Mouse (Mus musculus): ENCODE measurements around the gene Gm21985. TPM values are rescaled to one million over a fixed set of nuclear protein-coding genes. Genes with fewer than 3 reads are reported as not detected.

Gene Gm21985
- polyA plus RNA-seq, 1 experiment from 2014 or later, result not detected

DNA sequence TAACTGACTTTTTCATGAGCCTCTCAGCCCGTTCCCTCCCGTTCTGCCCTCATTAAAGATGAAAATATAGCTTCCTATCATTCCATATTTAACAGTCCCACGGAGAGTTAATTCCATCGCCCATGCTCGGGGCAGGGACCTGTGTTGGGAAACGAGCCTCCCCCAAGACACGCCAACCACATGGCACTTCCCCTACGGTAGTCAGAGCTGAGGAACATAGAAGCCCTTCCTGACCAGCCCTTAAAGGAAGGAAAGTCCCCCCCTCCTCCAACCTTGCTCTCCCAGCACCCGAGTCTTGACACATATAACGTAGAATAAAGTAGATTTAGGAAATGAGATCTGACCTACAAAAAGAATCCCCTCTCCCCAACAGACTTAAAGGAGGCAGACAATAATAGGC lies 18.8 kb upstream of the Gm21985 start:
- Histone ChIP-seq H3K27ac (no peak overlapping the region), H3K36me3 (replicated peaks) (peaks cover 42% of the 10 kb centered on the region), H3K4me3 (no peak overlapping the region), H3K9me3 (no peaks in the 10 kb centered on the region), H3K27me3 (ENCODE audit: poor library complexity, severe bottlenecking) (no peaks in the 10 kb centered on the region), H3K4me1 (peaks cover 8% of the 10 kb centered on the region)
- 87% methylated on average over 10 of the region's 10 CpGs for WGBS
- DNase-seq (ENCODE audit: extremely low spot score, low spot score), result no peak

DNA sequence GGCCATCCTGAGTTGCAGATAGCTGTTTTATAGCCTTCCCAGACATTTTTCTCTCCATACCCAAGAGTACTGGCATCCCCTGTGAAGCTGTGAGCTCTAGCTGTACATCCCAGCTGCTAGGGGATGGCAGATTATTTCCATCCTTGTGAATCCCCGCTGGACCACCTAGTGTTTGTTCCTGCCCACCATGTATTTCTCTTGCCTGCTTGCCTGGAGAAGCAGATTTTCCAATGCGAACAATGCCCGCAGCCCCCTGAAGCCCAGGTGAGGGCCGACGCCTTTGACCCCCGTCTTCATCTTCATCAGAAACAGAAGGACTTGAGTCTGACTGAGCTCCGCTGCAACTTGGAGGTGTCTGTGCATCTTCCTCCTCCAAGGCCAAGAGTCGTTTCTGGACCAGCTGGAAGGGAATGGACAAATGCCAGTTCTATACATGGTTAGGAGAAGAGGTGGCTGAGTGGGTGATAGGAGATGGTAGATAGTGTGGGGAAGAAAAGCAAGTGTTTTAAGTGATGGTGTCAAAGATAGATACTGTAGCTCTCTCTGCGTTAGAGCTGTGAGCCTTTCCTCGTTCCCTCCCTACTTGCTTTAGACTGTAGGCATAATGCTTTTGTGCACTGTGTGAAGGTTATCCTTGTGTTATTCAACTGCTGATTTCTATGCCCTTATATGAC lies 16.2 kb upstream of the Gm21985 start:
- Histone ChIP-seq H3K9me3 (no peaks in the 10 kb centered on the region), H3K27ac (no peak overlapping the region), H3K27me3 (ENCODE audit: poor library complexity, severe bottlenecking) (no peaks in the 10 kb centered on the region), H3K4me1 (peaks cover 4% of the 10 kb centered on the region), H3K4me3 (no peak overlapping the region), H3K36me3 (replicated peaks) (peaks cover 19% of the 10 kb centered on the region)
- DNase-seq (ENCODE audit: extremely low spot score, low spot score), result no peak
- WGBS, result 89% methylated on average over 10 of the region's 10 CpGs

DNA sequence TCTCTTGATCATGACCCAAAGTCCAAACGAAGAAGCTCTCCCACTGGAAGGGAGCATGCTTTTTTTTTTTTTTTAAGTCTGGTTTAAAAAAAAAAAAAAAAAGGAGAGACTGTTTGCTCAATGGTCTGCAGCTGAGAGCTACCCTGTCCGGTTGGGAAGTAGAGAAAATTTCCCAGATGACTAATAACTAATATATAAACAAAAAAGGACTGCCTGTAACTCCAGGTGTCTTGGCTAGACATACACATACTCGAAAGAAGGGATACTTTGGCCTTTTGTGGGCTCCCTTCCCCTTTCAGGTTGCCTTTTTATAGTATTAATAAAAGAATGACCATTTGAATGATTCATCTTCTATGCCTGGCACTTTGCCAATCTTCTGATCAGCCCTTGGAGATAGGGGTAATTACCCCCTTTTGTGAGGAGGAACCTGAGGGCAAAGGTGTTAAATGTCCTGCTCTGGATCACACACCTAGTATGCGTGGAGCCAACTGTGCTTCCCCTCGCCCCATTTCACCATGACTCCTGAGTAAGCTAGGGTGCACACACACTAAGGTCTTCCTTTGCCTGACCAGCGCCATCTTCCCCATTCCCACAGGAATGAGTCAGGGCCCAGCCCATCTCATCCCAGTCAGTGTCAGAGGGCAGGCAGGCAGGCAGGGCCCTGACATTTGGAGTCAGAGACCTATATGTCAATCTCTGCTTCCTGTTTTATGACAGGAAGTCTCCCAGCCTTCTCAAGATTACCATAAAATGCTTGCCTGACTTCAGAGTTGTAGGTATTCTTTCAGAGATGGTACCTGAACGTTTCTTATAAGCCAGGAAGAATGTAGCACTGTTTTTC lies 11.2 kb upstream of the Gm21985 start:
- no peak for DNase-seq (ENCODE audit: extremely low spot score, low spot score)
- 79% methylated on average over 7 of the region's 7 CpGs for WGBS

DNA sequence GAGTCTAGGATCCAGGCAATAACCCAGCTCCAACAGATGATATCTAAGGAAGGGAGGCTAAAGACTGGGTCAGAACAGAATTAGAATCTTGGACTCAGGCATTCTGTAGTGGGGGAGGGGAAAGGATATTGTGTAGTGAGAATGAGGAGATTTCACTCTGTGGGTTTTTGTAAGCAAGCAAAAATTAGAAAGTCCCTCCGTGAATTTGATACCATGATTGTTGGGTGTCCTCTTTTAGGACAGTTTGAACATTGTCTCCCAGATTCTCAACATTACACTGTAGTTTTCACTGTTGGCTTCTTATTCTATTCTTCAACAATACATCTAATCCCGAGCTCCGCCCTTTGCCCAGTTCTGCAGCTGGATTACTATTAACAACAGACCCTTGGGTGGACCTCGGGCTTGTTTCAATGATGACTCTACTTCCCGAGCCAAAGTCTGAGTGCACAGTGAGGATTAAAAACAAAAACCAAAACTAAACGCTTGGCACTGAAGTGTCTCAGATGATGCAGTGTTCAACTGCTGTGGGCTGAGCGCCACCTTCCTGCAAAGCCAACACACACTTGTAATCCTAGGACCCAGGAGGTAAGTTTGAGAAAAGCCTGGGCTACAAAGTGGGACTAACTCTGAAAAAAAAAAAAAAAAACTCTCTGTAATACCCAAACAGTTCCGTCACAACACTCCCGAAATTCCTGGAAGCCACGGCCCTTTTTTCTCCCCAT lies 6.7 kb upstream of the Gm21985 start, which contains the start of gene Nutm1:
Gene Nutm1 (minus strand): TSS at position 51 of the 722 bp plus-strand sequence.
- Histone ChIP-seq H3K27ac (no peak within 1 kb of the TSS), H3K27me3 (ENCODE audit: poor library complexity, severe bottlenecking) (no peaks in the 10 kb centered on the region), H3K36me3 (replicated peaks) (peaks cover 4% of the 10 kb centered on the region; the same call in 1 of the 2 replicates), H3K4me1 (peaks cover 11% of the 10 kb centered on the region), H3K4me3 (no peak within 1 kb of the TSS), H3K9me3 (no peaks in the 10 kb centered on the region)
- no peak for DNase-seq (ENCODE audit: extremely low spot score, low spot score)
- 75% methylated on average over 10 of the region's 10 CpGs for WGBS

More for the DNA sequence above, 11.2 kb upstream of the Gm21985 start:
- H3K27ac ChIP-seq, result no peak overlapping the region
- no peaks in the 10 kb centered on the region for H3K36me3 ChIP-seq (replicated peaks)
- H3K9me3 ChIP-seq, result no peaks in the 10 kb centered on the region
- H3K4me3 ChIP-seq, result no peak overlapping the region
- H3K27me3 ChIP-seq (ENCODE audit: poor library complexity, severe bottlenecking), result no peaks in the 10 kb centered on the region
- peaks cover 4% of the 10 kb centered on the region for H3K4me1 ChIP-seq

GRCm38 (mm10) chr2:112261748-112262653 lies 4.1 kb upstream of the Gm21985 start, which contains the start of gene Nop10:
Nop10 (plus strand) TSS chr2:112261926.
- Histone ChIP-seq H3K27me3 (ENCODE audit: poor library complexity, severe bottlenecking) (no peaks in the 10 kb centered on the region), H3K4me1 (peaks cover 31% of the 10 kb centered on the region), H3K4me3 (peak within 1 kb of the TSS; percentile 64), H3K36me3 (replicated peaks) (peaks cover 4% of the 10 kb centered on the region; the same call in 1 of the 2 replicates), H3K27ac (peak within 1 kb of the TSS; percentile 84), H3K9me3 (no peaks in the 10 kb centered on the region)
- whole genome bisulfite sequencing, result under 1% methylated on average over 36 of the region's 36 CpGs
- peak; percentile 82 for DNase-seq (ENCODE audit: extremely low spot score, low spot score)

- peak overlapping the region; percentile 84 for H3K27ac ChIP-seq
- peak overlapping the region; percentile 64 for H3K4me3 ChIP-seq
- H3K27me3 ChIP-seq (ENCODE audit: poor library complexity, severe bottlenecking), result no peaks in the 10 kb centered on the region
- H3K4me1 ChIP-seq, result peaks cover 37% of the 10 kb centered on the region
- 44% methylated on average over 4 of the region's 4 CpGs for WGBS
- H3K9me3 ChIP-seq, result no peaks in the 10 kb centered on the region
- no peak for DNase-seq (ENCODE audit: extremely low spot score, low spot score)
- peaks cover 4% of the 10 kb centered on the region; the same call in 1 of the 2 replicates for H3K36me3 ChIP-seq (replicated peaks)
Measured at GRCm38 (mm10) chr2:112262779-112263295, 3.3 kb upstream of the Gm21985 start.

DNA sequence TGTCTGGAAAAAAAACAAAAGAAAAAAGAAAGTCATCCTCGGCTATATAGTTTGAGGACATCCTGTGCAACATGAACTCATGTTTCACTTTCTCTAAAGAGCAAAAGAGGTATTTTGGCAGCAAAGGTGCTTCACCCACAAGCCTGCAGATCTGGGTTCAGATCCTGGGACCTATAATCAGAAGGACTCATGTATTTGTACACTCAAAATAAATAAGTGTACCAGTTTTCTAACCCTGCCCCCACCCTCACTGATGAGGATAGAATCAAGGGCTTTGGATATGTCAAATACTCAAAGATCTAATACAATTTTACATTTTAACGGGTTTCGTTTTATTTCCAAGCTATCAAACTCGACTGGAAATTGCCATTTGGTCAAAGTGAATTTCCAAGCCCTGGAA lies 1.8 kb upstream of the Gm21985 start:
- no peaks in the 10 kb centered on the region for H3K27me3 ChIP-seq (ENCODE audit: poor library complexity, severe bottlenecking)

DNA sequence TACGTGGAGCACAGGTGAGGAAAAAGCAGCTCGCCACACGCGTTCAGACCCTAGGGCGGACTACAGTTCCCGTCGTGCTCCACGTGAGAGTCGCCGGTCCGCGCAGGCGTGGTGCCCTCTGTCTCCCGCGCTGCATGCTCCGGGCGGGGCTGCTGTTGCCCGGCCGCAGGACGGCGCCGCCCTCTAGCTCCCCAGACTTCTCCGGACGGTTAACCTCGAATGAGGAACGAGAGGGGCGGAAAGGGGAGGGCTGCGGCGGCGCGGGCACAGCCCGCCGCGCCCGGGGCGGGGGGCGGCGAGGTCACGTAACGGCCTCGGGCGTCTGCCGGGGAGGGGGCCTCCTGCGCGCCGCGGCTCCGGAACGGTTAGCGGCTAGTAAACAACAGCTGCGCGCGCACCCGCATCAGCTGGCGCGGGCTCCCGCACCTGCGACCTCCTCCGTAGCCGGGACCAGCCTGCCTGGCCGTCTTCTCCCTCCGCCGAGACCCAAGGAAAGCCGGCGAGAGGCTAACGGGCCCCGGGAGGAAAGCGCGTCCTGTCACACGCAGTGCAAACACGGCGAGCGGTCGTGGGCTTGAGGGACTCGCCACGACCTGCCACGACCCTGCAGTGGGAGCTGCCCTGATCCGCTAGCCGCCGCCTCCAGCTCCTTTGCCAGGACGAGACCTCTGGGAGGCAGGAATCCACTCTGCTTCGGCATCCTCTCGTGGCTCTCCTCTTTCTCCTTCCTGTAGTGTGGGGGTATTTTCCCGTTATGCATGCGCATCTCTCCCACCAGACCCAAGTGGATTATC lies 469 bp upstream of the Gm21985 start, which contains the start of gene Slc12a6:
Gene Slc12a6 (plus strand): TSS at position 378 of the 794 bp plus-strand sequence.
- Histone ChIP-seq H3K9me3 (no peaks in the 10 kb centered on the region), H3K36me3 (replicated peaks) (peaks cover 4% of the 10 kb centered on the region; the same call in 1 of the 2 replicates), H3K4me3 (peak within 1 kb of the TSS; percentile 80), H3K27ac (peak within 1 kb of the TSS; percentile 94), H3K27me3 (ENCODE audit: poor library complexity, severe bottlenecking) (no peaks in the 10 kb centered on the region), H3K4me1 (peaks cover 37% of the 10 kb centered on the region)
- WGBS, result under 1% methylated on average over 84 of the region's 85 CpGs
- DNase-seq (ENCODE audit: extremely low spot score, low spot score), result peak; percentile 88

More for the DNA sequence above, 1.8 kb upstream of the Gm21985 start:
- H3K27ac ChIP-seq, result no peak overlapping the region
- peaks cover 37% of the 10 kb centered on the region for H3K4me1 ChIP-seq
- DNase-seq (ENCODE audit: extremely low spot score, low spot score), result no peak
- H3K9me3 ChIP-seq, result no peaks in the 10 kb centered on the region
- H3K36me3 ChIP-seq (replicated peaks), result peaks cover 4% of the 10 kb centered on the region; the same call in 1 of the 2 replicates
- 85% methylated on average over 4 of the region's 4 CpGs for WGBS
- H3K4me3 ChIP-seq, result no peak overlapping the region

DNA sequence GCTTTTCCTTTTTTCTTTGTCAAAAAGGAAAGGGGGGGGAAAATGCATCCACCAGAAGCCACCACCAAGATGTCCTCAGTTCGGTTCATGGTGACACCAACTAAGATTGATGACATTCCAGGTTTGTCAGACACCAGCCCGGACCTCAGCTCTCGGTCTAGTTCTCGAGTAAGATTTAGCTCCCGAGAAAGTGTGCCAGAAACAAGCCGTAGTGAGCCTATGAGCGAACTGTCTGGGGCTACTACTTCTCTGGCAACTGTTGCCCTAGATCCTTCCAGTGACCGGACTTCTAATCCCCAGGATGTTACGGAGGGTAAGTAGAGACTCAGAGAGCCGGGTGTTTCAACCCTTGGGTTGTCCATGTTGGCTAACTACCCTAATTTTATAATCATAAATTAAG lies 666 bp downstream of the Gm21985 start:
- Histone ChIP-seq H3K27ac (no peak overlapping the region), H3K36me3 (replicated peaks) (peaks cover 4% of the 10 kb centered on the region; the same call in 1 of the 2 replicates), H3K4me1 (peaks cover 37% of the 10 kb centered on the region), H3K4me3 (peak overlapping the region; percentile 80), H3K27me3 (ENCODE audit: poor library complexity, severe bottlenecking) (no peaks in the 10 kb centered on the region), H3K9me3 (no peaks in the 10 kb centered on the region)
- no peak for DNase-seq (ENCODE audit: extremely low spot score, low spot score)
- 72% methylated on average over 10 of the region's 10 CpGs for WGBS

DNA sequence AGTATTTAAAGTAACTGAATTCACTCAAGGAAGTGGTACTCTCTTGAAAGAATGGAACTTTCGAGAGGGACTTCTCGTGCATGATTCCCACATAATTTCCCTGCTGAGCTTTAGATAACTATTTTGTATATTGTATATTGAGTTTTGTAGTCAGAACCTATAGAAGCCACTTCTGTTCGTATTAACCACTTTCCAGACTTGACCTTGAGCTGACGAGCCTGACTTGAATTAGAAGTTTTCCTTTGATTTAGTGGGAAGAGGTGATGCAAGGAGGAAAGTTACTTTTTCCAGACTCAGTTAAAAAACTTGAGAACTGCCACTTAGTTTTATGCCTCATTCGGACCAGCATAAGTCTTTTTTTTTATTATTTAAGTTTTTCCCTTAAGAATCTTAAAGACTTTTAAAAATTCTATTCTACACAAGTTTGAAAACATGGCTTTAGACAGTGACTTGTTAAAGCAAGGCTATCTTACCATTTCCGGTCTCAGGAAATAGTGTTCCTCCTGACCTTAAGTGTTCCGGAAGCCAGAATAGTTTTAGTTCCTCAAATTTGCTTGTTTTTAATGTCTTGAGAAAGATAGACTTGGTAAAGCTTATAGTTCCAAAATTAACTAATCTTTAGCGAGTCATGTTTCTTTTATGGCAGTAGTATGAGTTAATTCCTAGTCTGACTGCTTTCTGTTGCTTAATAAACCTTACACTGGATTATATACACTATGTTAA lies 1.6 kb downstream of the Gm21985 start:
- Histone ChIP-seq H3K27me3 (ENCODE audit: poor library complexity, severe bottlenecking) (no peaks in the 10 kb centered on the region), H3K4me3 (no peak overlapping the region; the same call in 1 of the 2 replicates)
- 87% methylated on average over 8 of the region's 8 CpGs for WGBS

More for the DNA sequence above, 1.6 kb downstream of the Gm21985 start:
- H3K4me1 ChIP-seq, result peaks cover 34% of the 10 kb centered on the region
- no peak for DNase-seq (ENCODE audit: extremely low spot score, low spot score)
- H3K36me3 ChIP-seq (replicated peaks), result peaks cover 4% of the 10 kb centered on the region; the same call in 1 of the 2 replicates
- no peaks in the 10 kb centered on the region for H3K9me3 ChIP-seq
- no peak overlapping the region for H3K27ac ChIP-seq

Data from forebrain, embryonic 10.5 days (tissue).